Mouse (Mus musculus): ENCODE data around the gene Bfsp2. TPM values are rescaled to one million over a fixed set of nuclear protein-coding genes. Genes with fewer than 3 reads are reported as not detected.
"Not testable (repeated sequence)": the region's sequence is repeated elsewhere in the genome, so short reads cannot be mapped to it uniquely, and the experiment has no call there.

Gene Bfsp2
- total RNA-seq, 1 experiment: not detected

- no peak for DNase-seq (ENCODE audit: low read depth, low spot score)
Observed at GRCm38 (mm10) chr9:103423951-103424350, 56.3 kb downstream of the Bfsp2 start.

GRCm38 (mm10) chr9:103423384-103423783 is 56.8 kb downstream of the Bfsp2 start:
- no peak overlapping the region for H3K9ac ChIP-seq (ENCODE audit: insufficient read depth, low read depth, low read length, poor library complexity, severe bottlenecking)
- H3K4me1 ChIP-seq (ENCODE audit: control insufficient read depth in 2 of 2, insufficient read depth in 2 of 2, low read length in 2 of 2, poor library complexity in 1 of 2): peaks cover 0 to 8% of the 10 kb centered on the region in 2 experiments; a peak in 1 of 4 replicates
- DNase-seq (ENCODE audit: low read depth, low spot score): no peak
- in situ Hi-C loops (cut with MboI; ENCODE audit: low sequenced_read_pairs in 2 of 2, unreplicated experiment in 2 of 2): no loop called here
- no peak overlapping the region for H3K27ac ChIP-seq (ENCODE audit: insufficient read depth, low read depth, low read length, poor library complexity, severe bottlenecking)
- no peaks in the 10 kb centered on the region for H3K9me3 ChIP-seq (ENCODE audit: control insufficient read depth, insufficient read depth, low read depth, low read length)
- TF ChIP-seq ZNF384 (IDR thresholded peaks at IDR 0.05; ENCODE audit: low read depth, low read length): no peak
- no peak for TF ChIP-seq MAFK (IDR thresholded peaks at IDR 0.05; ENCODE audit: insufficient read depth, low read depth, low read length)
- TF ChIP-seq CHD2 (IDR thresholded peaks at IDR 0.05; ENCODE audit: low read depth, low read length): no peak
- TF ChIP-seq HCFC1 (IDR thresholded peaks at IDR 0.05; ENCODE audit: borderline replicate concordance, insufficient read depth, low read length): no peak
- no peak for TF ChIP-seq ZC3H11A (IDR thresholded peaks at IDR 0.05; ENCODE audit: borderline replicate concordance, low read depth, low read length)
- no peaks in the 10 kb centered on the region for H3K36me3 ChIP-seq (ENCODE audit: control insufficient read depth, insufficient read depth, low read length, poor library complexity, severe bottlenecking)
- H3K4me3 ChIP-seq (ENCODE audit: insufficient read depth in 1 of 2, low read depth in 1 of 2, low read length in 2 of 2, poor library complexity in 1 of 2, severe bottlenecking in 1 of 2): no peak overlapping the region

More at GRCm38 (mm10) chr9:103423951-103424350, 56.3 kb downstream of the Bfsp2 start:
- Histone ChIP-seq H3K9me3 (ENCODE audit: control insufficient read depth, insufficient read depth, low read depth, low read length) (no peaks in the 10 kb centered on the region), H3K27ac (ENCODE audit: insufficient read depth, low read depth, low read length, poor library complexity, severe bottlenecking) (no peak overlapping the region), H3K36me3 (ENCODE audit: control insufficient read depth, insufficient read depth, low read length, poor library complexity, severe bottlenecking) (no peaks in the 10 kb centered on the region), H3K4me3 (ENCODE audit: insufficient read depth in 1 of 2, low read depth in 1 of 2, low read length in 2 of 2, poor library complexity in 1 of 2, severe bottlenecking in 1 of 2) (no peak overlapping the region), H3K4me1 (ENCODE audit: control insufficient read depth in 2 of 2, insufficient read depth in 2 of 2, low read length in 2 of 2, poor library complexity in 1 of 2) (peaks cover 0 to 8% of the 10 kb centered on the region in 2 experiments; a peak in 1 of 4 replicates), H3K9ac (ENCODE audit: insufficient read depth, low read depth, low read length, poor library complexity, severe bottlenecking) (no peak overlapping the region)
- no peak for TF ChIP-seq MAFK (IDR thresholded peaks at IDR 0.05; ENCODE audit: insufficient read depth, low read depth, low read length)
- TF ChIP-seq ZNF384 (IDR thresholded peaks at IDR 0.05; ENCODE audit: low read depth, low read length): no peak
- no peak for TF ChIP-seq CHD2 (IDR thresholded peaks at IDR 0.05; ENCODE audit: low read depth, low read length)
- in situ Hi-C loops (cut with MboI; ENCODE audit: low sequenced_read_pairs in 2 of 2, unreplicated experiment in 2 of 2): no loop called here

- H3K9me3 ChIP-seq (ENCODE audit: control insufficient read depth, insufficient read depth, low read depth, low read length): no peaks in the 10 kb centered on the region
- no peaks in the 10 kb centered on the region for H3K36me3 ChIP-seq (ENCODE audit: control insufficient read depth, insufficient read depth, low read length, poor library complexity, severe bottlenecking)
- H3K4me1 ChIP-seq (ENCODE audit: control insufficient read depth in 2 of 2, insufficient read depth in 2 of 2, low read length in 2 of 2, poor library complexity in 1 of 2): peaks cover 0 to 8% of the 10 kb centered on the region in 2 experiments; a peak in 1 of 4 replicates
- in situ Hi-C loops (cut with MboI; ENCODE audit: low sequenced_read_pairs in 2 of 2, unreplicated experiment in 2 of 2): no loop called here
- no peak for TF ChIP-seq HCFC1 (IDR thresholded peaks at IDR 0.05; ENCODE audit: borderline replicate concordance, insufficient read depth, low read length)
- no peak for TF ChIP-seq ZNF384 (IDR thresholded peaks at IDR 0.05; ENCODE audit: low read depth, low read length)
- TF ChIP-seq CHD2 (IDR thresholded peaks at IDR 0.05; ENCODE audit: low read depth, low read length): no peak
- TF ChIP-seq ZC3H11A (IDR thresholded peaks at IDR 0.05; ENCODE audit: borderline replicate concordance, low read depth, low read length): no peak
- TF ChIP-seq MAFK (IDR thresholded peaks at IDR 0.05; ENCODE audit: insufficient read depth, low read depth, low read length): no peak
- no peak overlapping the region for H3K4me3 ChIP-seq (ENCODE audit: insufficient read depth in 1 of 2, low read depth in 1 of 2, low read length in 2 of 2, poor library complexity in 1 of 2, severe bottlenecking in 1 of 2)
- H3K27ac ChIP-seq (ENCODE audit: insufficient read depth, low read depth, low read length, poor library complexity, severe bottlenecking): no peak overlapping the region
- no peak overlapping the region for H3K9ac ChIP-seq (ENCODE audit: insufficient read depth, low read depth, low read length, poor library complexity, severe bottlenecking)
- no peak for DNase-seq (ENCODE audit: low read depth, low spot score)
Observed at GRCm38 (mm10) chr9:103422847-103423246, 57.4 kb downstream of the Bfsp2 start.

GRCm38 (mm10) chr9:103420844-103421243 is 59.4 kb downstream of the Bfsp2 start:
- in situ Hi-C loops (cut with MboI; ENCODE audit: low sequenced_read_pairs in 2 of 2, unreplicated experiment in 2 of 2): no loop called here

DNA sequence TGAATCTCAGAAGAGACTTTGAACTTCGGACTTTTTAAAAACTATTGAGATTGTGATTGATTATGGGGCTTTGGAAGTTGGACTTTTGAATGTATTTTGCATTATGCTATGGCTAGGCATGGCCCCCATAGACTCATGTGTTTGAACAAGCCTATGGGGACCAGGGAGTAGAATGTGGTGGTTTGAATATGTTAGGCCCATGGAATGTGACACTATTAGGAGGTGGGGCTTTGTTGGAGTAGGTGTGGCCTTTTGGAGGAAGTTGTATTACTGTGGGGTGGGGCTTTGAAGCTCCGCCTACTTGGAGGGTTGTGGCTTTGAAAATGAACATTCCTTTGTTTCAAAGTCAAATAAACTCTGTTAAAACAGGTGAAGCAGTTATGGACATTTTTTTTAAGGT is 61.4 kb downstream of the Bfsp2 start:
- TF ChIP-seq ZNF384 (IDR thresholded peaks at IDR 0.05; ENCODE audit: low read depth, low read length): no peak
- TF ChIP-seq HCFC1 (IDR thresholded peaks at IDR 0.05; ENCODE audit: borderline replicate concordance, insufficient read depth, low read length): no peak
- no peak for TF ChIP-seq ZC3H11A (IDR thresholded peaks at IDR 0.05; ENCODE audit: borderline replicate concordance, low read depth, low read length)
- no peak for TF ChIP-seq MAFK (IDR thresholded peaks at IDR 0.05; ENCODE audit: insufficient read depth, low read depth, low read length)
- TF ChIP-seq CHD2 (IDR thresholded peaks at IDR 0.05; ENCODE audit: low read depth, low read length): no peak
- DNase-seq (ENCODE audit: low read depth, low spot score): no peak
- H3K4me3 ChIP-seq (ENCODE audit: insufficient read depth in 1 of 2, low read depth in 1 of 2, low read length in 2 of 2, poor library complexity in 1 of 2, severe bottlenecking in 1 of 2): no peak overlapping the region
- in situ Hi-C loops (cut with MboI; ENCODE audit: low sequenced_read_pairs in 2 of 2, unreplicated experiment in 2 of 2): no loop called here
- H3K9me3 ChIP-seq (ENCODE audit: control insufficient read depth, insufficient read depth, low read depth, low read length): no peaks in the 10 kb centered on the region
- no peaks in the 10 kb centered on the region for H3K36me3 ChIP-seq (ENCODE audit: control insufficient read depth, insufficient read depth, low read length, poor library complexity, severe bottlenecking)
- no peak overlapping the region for H3K9ac ChIP-seq (ENCODE audit: insufficient read depth, low read depth, low read length, poor library complexity, severe bottlenecking)
- H3K27ac ChIP-seq (ENCODE audit: insufficient read depth, low read depth, low read length, poor library complexity, severe bottlenecking): no peak overlapping the region
- H3K4me1 ChIP-seq (ENCODE audit: control insufficient read depth in 2 of 2, insufficient read depth in 2 of 2, low read length in 2 of 2, poor library complexity in 1 of 2): no peaks in the 10 kb centered on the region

More at GRCm38 (mm10) chr9:103420844-103421243, 59.4 kb downstream of the Bfsp2 start:
- Histone ChIP-seq H3K9me3 (ENCODE audit: control insufficient read depth, insufficient read depth, low read depth, low read length) (no peaks in the 10 kb centered on the region), H3K4me3 (ENCODE audit: insufficient read depth in 1 of 2, low read depth in 1 of 2, low read length in 2 of 2, poor library complexity in 1 of 2, severe bottlenecking in 1 of 2) (no peak overlapping the region), H3K4me1 (ENCODE audit: control insufficient read depth in 2 of 2, insufficient read depth in 2 of 2, low read length in 2 of 2, poor library complexity in 1 of 2) (no peaks in the 10 kb centered on the region), H3K27ac (ENCODE audit: insufficient read depth, low read depth, low read length, poor library complexity, severe bottlenecking) (no peak overlapping the region), H3K36me3 (ENCODE audit: control insufficient read depth, insufficient read depth, low read length, poor library complexity, severe bottlenecking) (no peaks in the 10 kb centered on the region), H3K9ac (ENCODE audit: insufficient read depth, low read depth, low read length, poor library complexity, severe bottlenecking) (no peak overlapping the region)
- no peak for DNase-seq (ENCODE audit: low read depth, low spot score)
- TF ChIP-seq MAFK (IDR thresholded peaks at IDR 0.05; ENCODE audit: insufficient read depth, low read depth, low read length) (no peak), ZNF384 (IDR thresholded peaks at IDR 0.05; ENCODE audit: low read depth, low read length) (no peak), ZC3H11A (IDR thresholded peaks at IDR 0.05; ENCODE audit: borderline replicate concordance, low read depth, low read length) (no peak), HCFC1 (IDR thresholded peaks at IDR 0.05; ENCODE audit: borderline replicate concordance, insufficient read depth, low read length) (no peak), CHD2 (IDR thresholded peaks at IDR 0.05; ENCODE audit: low read depth, low read length) (no peak)

DNA sequence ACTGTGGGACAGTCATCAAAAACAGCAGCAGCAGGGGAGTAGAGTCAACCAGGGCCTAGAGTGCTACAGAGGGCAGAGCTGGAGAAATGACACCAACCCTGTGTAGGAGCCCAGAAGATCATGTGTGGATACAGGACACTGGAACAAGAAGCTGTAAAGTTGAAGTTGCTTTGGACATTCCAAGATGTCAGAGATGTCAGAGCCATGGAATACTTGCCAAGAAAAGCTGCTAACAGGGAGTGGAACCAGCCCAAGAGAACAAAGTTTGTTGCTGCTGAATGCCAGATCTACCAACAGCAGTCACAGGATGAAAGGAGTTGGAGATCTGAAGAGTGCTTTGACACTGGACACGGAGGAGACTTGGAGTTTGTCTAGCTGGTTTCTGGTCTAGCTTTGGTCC is 62.0 kb downstream of the Bfsp2 start:
- H3K9ac ChIP-seq (ENCODE audit: insufficient read depth, low read depth, low read length, poor library complexity, severe bottlenecking); H3K9me3 ChIP-seq (ENCODE audit: control insufficient read depth, insufficient read depth, low read depth, low read length); DNase-seq (ENCODE audit: low read depth, low spot score); in situ Hi-C loops (cut with MboI; ENCODE audit: low sequenced_read_pairs in 2 of 2, unreplicated experiment in 2 of 2); H3K36me3 ChIP-seq (ENCODE audit: control insufficient read depth, insufficient read depth, low read length, poor library complexity, severe bottlenecking); H3K4me1 ChIP-seq (ENCODE audit: control insufficient read depth in 2 of 2, insufficient read depth in 2 of 2, low read length in 2 of 2, poor library complexity in 1 of 2); H3K4me3 ChIP-seq (ENCODE audit: insufficient read depth in 1 of 2, low read depth in 1 of 2, low read length in 2 of 2, poor library complexity in 1 of 2, severe bottlenecking in 1 of 2); H3K27ac ChIP-seq (ENCODE audit: insufficient read depth, low read depth, low read length, poor library complexity, severe bottlenecking): not testable (repeated sequence)

All from ES-E14 (cell line).